Mouse (Mus musculus) cerebellum, postnatal 4 days (tissue): ENCODE data around the gene Evi5l.
"Not testable (repeated sequence)": the region's sequence is repeated elsewhere in the genome, so short reads cannot be mapped to it uniquely, and the experiment has no call there.

Source experiments
- DNase-seq, 2 experiments: peaks; one replicate each; pipeline ENCODE4 v3.0.0; 2022; ENCODE audit warnings: low spot score in 2 of 2, mixed read lengths in 1 of 2

Evi5l gene

GRCm38 (mm10) chr8:4238434-4239192, 72.2 kb downstream of the Evi5l start, which contains the start of the genes Map2k7 and Gm49320:
TSS of gene Map2k7 (plus strand) at chr8:4238740.
TSS of gene Gm49320 (plus strand) at chr8:4238865.
- DNase-seq, result peak; percentile 100

DNA sequence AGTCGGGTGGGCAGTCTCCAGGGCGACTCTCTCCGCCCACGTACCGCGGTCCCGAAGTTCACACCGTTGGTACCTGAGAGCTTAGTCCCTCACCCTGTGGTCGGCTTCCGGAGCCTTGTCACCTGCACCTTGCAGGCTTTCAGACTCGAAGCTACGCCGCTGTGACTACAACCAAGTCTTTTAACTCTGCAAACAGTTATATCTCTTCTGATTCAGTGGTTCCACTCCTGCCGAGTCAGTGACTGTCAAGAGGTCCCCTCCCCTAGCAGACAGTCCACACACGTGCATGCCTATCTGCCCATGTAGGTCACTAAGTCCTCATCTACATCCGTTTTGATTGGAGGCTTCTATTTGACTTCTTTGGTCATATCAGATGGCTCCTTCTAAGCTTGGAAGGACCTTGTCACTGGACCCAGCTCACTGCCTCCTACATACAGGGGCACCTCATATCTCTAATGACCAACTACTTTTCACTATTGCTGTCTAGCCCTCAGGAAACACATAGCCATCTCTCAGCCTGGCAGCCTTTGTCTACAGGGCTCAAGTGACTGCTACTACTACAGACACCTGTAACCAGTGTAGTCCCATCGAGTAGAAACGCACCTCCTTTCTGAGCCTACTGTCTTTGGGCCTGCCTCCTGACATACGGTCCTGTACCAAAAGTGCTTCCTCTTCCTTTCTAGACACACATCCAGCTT, 73.0 kb downstream of the Evi5l start:
- no peak for DNase-seq

GRCm38 (mm10) chr8:4245061-4245460, 78.7 kb downstream of the Evi5l start:
- DNase-seq, result no peak

DNA sequence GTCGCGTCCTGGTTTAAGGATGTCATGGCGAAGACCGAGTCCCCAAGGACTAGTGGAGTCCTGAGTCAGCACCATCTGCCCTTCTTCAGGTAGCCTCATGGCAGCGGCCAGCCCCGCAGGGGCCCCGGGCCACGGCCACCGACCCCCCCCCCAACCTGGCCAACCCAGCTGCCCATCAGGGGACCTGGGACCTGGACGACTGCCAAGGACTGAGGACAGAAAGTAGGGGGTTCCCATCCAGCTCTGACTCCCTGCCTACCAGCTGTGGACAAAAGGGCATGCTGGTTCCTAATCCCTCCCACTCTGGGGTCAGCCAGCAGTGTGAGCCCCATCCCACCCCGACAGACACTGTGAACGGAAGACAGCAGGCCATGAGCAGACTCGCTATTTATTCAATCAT, 79.4 kb downstream of the Evi5l start:
- no peak for DNase-seq

DNA sequence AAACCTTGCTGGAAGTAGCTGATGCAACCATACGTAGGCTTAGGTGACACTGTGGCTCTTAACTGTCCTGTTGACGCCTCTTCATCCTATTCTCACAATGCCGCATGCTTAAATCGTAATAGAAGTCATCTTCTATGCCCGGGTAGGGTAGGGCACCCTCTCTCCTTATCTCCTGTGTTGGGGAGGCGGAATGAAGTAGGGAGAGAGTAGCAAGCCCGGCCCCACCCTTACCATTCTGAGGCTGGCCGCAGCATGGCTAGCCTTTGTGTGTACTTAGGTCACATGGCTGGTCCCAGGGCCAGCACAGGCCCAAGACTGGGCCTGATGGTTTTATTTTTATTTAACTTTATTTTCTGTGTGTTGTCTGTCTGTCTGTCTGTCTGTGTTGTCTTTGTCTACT, 80.9 kb downstream of the Evi5l start:
- DNase-seq, result no peak

- DNase-seq, result no peak
Observed at GRCm38 (mm10) chr8:4247951-4248540, 81.7 kb downstream of the Evi5l start, which contains the start of gene Tgfbr3l. TSS of gene Tgfbr3l (plus strand) at chr8:4248214.

- no peak for DNase-seq
Observed at GRCm38 (mm10) chr8:4249213-4249612, 82.8 kb downstream of the Evi5l start.

DNA sequence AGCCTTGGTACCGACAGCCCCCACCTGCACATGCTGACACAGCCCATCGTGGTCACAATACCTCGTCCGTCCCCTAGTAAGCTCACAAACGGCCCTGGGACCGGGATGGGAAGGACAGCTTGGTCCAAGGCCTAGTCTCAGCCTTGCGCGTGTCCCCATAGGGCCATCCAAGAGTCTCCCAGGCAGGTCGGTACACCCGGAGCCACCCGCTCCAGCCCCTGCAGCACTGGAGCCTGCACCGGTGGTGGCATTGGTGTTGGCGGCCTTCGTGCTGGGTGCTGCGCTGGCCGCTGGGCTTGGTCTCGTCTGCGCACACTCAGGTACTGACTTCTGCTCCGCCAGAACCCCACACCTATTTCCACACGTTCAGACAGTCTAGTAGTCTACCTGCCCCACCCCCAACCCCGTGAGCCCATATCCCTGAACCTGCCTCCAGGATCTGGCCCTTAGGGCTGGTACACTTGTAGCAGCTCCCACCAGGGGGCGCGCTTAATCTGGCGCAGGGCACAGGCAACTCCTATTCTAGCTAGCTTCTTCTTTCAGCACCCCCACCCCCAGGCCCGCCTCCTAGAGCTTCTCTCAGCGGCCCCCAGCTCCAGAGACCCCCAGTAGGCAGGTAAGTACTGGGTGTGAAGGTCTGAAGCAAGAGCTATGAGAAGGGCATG, 84.1 kb downstream of the Evi5l start:
- DNase-seq, result peak; percentile 75 to 82

- DNase-seq, result no peak
Observed at GRCm38 (mm10) chr8:4252116-4252760, 85.9 kb downstream of the Evi5l start.

DNA sequence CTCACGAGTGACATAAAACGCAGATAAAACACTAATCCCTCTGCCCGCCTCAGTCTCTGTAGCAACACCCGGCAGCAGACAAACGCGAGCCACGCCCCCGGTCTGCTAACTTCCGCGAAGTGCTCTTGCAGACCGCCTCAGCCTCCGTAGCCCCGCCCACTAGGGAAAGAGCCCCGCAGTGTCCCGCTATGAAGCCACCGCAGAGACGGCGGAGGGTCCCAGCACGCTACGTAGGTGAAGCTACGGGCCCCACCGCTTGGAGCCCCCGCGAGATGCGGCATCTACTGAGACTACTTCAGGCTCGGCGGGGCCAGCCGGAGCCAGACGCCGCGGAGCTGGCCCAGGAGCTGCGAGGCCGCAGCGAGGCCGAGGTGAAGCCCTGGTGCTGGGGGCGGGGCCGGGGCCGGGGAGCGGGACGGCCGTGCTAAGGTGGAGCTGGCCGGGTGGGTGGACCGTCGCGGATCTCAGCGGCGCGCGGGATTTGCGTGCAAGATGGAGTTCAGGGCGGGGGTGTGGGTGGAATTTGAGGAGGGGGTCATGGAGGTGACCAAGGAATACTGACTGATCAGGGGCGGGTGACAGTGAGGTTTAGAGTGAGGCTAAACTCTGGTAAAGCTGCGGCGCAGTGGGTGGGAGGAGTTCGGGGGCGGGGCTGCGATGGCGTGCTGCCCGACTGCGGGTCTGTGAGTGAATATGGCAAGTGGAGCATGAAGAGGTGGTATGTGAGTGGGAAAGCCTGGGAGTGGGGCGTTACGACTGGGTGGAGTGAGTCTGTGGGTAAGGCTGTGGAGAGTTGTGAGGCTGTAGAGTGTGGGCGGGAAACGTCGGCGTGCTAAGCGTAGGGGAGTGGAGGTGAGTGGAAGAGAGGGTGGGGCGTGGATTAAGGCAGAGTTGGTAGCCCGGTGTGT, 86.8 kb downstream of the Evi5l start, which contains the start of gene Snapc2:
TSS of gene Snapc2 (plus strand) at position 147 of the 908 bp plus-strand sequence.
- peak; percentile 82 to 93 for DNase-seq

- peak in 1 of 2 experiments; percentile 81 for DNase-seq
Observed at GRCm38 (mm10) chr8:4254001-4254400, 87.6 kb downstream of the Evi5l start.

DNA sequence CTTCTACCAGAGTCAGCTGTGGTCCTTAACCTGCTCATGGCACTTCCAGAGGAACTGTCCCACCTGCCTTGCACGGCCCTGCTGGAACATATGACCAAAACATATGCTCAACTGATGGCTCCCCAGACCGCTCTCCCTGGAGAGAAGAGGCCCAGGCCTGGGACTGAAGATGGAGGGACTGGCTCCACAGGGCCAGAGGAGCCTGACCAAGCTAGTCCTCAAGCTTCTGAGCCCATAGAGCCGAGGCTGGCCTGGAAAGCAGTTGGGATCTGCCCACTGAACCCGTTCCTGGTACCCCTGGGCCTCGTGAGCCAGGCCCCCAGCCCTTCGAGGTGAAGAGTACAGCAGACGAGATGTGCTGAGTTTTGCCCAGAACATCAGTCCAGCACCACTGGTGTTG, 89.1 kb downstream of the Evi5l start:
- not testable (repeated sequence) for DNase-seq

GRCm38 (mm10) chr8:4256911-4257310, 90.5 kb downstream of the Evi5l start:
- DNase-seq, result no peak

DNA sequence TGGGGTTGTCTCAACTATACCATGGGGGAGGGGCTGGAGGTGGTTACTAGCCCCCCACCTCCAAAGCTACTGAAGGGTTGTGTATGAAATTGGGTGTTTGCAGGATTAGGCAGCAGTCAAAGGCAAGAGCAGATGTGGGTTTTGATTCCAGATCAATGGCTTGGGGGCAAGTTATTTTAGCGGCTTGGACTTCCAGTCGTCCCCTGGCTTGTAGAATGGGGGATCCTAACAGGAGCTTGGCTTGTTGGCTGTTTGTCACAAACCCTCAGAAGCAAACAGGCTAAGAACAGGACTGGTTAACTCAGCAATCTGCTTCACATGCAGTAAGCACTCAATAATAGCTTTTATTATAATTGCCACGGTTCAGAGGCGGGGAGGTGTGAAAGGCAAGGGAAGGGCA, 91.0 kb downstream of the Evi5l start:
- no peak for DNase-seq

- DNase-seq, result peak; percentile 82 to 93
Observed at GRCm38 (mm10) chr8:4258233-4258632, 91.9 kb downstream of the Evi5l start.

DNA sequence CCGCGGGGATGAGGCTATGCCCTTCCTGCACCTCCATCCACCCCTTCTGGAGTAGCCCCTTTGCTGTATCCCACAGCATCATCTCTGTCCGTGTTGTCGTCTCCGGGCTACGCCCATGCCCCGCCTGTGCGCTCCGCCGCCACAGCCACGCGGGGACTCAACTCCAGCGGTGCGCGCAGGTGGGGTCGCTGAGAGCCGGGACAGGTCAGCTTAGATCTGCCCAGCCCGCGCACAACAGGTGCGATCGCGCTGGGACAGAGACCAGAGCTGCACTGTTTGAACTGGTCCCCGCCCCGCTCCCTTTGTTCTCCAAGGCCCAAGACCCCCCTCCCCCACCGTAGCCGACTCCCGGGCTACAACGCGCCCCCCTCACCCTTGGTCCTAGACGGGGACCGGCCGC, 92.3 kb downstream of the Evi5l start:
- DNase-seq, result peak in 1 of 2 experiments; percentile 75

DNA sequence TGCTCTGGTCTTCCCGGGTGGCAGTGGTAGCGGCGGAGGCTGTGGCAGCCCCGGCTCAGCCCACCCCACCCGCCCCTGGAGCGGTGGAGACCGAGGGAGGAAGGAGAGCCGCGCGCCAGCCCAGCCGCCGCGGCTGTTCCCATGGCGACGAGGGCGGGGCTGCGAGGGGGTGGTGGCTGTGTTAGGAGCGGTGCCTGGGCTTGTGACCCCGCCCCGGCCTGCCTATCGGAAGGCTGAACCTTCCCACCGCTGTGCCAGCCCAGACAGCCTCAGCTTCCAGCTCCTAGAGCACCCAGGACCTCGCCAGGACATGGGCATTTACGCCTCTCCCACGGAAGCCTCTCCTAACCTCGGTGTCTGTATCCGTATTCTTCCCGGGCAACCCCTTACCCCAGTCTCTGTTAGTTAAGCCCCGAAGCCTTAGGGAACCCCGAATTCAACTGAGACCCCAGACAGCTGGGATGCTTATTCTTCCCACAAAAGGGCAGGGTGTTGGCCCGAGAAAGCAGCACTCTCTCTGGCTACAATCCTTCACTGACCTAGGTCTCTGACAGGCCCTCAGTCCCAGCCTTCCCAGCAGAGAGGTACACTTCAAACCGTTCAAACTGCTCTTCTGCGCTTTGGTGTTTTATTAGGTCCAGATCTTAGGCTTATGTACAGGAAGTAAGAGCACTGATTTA, 92.9 kb downstream of the Evi5l start, which contains the start of gene Ctxn1:
TSS of gene Ctxn1 (minus strand) at position 150 of the 680 bp plus-strand sequence.
- peak; percentile 89 to 94 for DNase-seq

GRCm38 (mm10) chr8:4259805-4260170, 93.4 kb downstream of the Evi5l start:
- no peak for DNase-seq
